Mouse (Mus musculus) liver, embryonic 15.5 days (tissue): ENCODE results near the gene Tmem214. TPM values are rescaled to one million over a fixed set of nuclear protein-coding genes. Genes with fewer than 3 reads are reported as not detected.

Experiments used
- ATAC-seq: fragments of 200-750 bp; cut with Nextera tagmentation; 2 replicates; pipeline ENCODE4 v1.8.0; 2017; ENCODE audit warnings: moderate number of reproducible peaks, mild to moderate bottlenecking, moderate library complexity; ENCODE audit not compliant: insufficient read depth
- H3K27ac ChIP-seq: fragments of 300-500 bp; sonication (generic); replicated peaks from 2 replicates; pipeline ENCODE4 v1.5.1; 2015; ENCODE audit warnings: mild to moderate bottlenecking, inconsistent platforms
- H3K27me3 ChIP-seq: fragments of 300-500 bp; sonication (generic); 2 replicates; pipeline ENCODE4 v1.6.1; 2015; ENCODE audit warnings: mild to moderate bottlenecking, inconsistent platforms
- H3K36me3 ChIP-seq: fragments of 300-500 bp; sonication (generic); replicated peaks from 2 replicates; pipeline ENCODE4 v1.6.1; 2015; ENCODE audit warnings: moderate library complexity, mild to moderate bottlenecking, inconsistent platforms
- H3K4me1 ChIP-seq: fragments of 300-500 bp; sonication (generic); replicated peaks from 2 replicates; pipeline ENCODE4 v1.6.1; 2015; ENCODE audit warnings: inconsistent platforms
- H3K4me2 ChIP-seq: fragments of 300-500 bp; sonication (generic); 2 replicates; pipeline ENCODE4 v1.6.1; 2015; ENCODE audit warnings: moderate library complexity, mild to moderate bottlenecking, inconsistent platforms
- H3K4me3 ChIP-seq: fragments of 300-500 bp; sonication (generic); replicated peaks from 2 replicates; pipeline ENCODE4 v1.5.1; 2015; ENCODE audit warnings: mild to moderate bottlenecking, inconsistent platforms
- H3K9ac ChIP-seq: fragments of 300-500 bp; sonication (generic); 2 replicates; pipeline ENCODE4 v1.6.1; 2015; ENCODE audit warnings: moderate library complexity, mild to moderate bottlenecking, inconsistent platforms
- H3K9me3 ChIP-seq: fragments of 300-500 bp; sonication (generic); replicated peaks from 2 replicates; pipeline ENCODE4 v1.6.1; 2016; ENCODE audit warnings: inconsistent platforms
- WGBS: fragments of 180-500 bp; shearing (Covaris S2); methylation state at CpG from one replicate; pipeline ENCODE4 v1.1.7; 2015; ENCODE audit warnings: mixed read lengths; ENCODE audit not compliant: insufficient replicate concordance; 5-methylcytosine and 5-hydroxymethylcytosine counted together
- polyA plus RNA-seq: library from polyadenylated mRNA; unstranded; fragments of >200 nt; fragmentation: Nextera tagmentation; extraction: Ambion mirVana; gene quantifications from 2 replicates; pipeline ENCODE4 v1.2.1, GENCODE M21; 2015

Tmem214 gene
- polyA plus RNA-seq = 42.8 and 44.0 TPM in 2 replicates

- 77% methylated on average over 3 of the region's 3 CpGs for WGBS
- no peak within 1 kb of the TSS for H3K27ac ChIP-seq
- no peaks in the 10 kb centered on the region for H3K9me3 ChIP-seq
- H3K36me3 ChIP-seq = peaks cover 18% of the 10 kb centered on the region
- ATAC-seq = no peak
- peak within 1 kb of the TSS; percentile 77 for H3K4me2 ChIP-seq
- no peak within 1 kb of the TSS; the same call in 1 of the 2 replicates for H3K4me3 ChIP-seq
- no peak within 1 kb of the TSS for H3K9ac ChIP-seq
- H3K4me1 ChIP-seq = peaks cover 24% of the 10 kb centered on the region
- no peaks in the 10 kb centered on the region for H3K27me3 ChIP-seq
Observed at GRCm38 (mm10) chr5:30867712-30868111, at the start of gene Tmem214. Gene Tmem214, plus strand, starts transcription at chr5:30868012.

GRCm38 (mm10) chr5:30818758-30819309 is 49.0 kb upstream of the Tmem214 start:
- WGBS = 63% methylated on average over 8 of the region's 8 CpGs
- H3K27me3 ChIP-seq = peaks cover 30% of the 10 kb centered on the region
- no peak overlapping the region for H3K4me3 ChIP-seq
- H3K4me1 ChIP-seq = peaks cover 13% of the 10 kb centered on the region
- H3K9me3 ChIP-seq = no peaks in the 10 kb centered on the region
- no peaks in the 10 kb centered on the region for H3K36me3 ChIP-seq
- H3K4me2 ChIP-seq = no peak overlapping the region
- no peak overlapping the region for H3K27ac ChIP-seq
- no peak for ATAC-seq
- H3K9ac ChIP-seq = no peak overlapping the region

GRCm38 (mm10) chr5:30822689-30823088 is 45.1 kb upstream of the Tmem214 start:
- Histone ChIP-seq H3K27ac (no peak overlapping the region), H3K36me3 (no peaks in the 10 kb centered on the region), H3K4me2 (no peak overlapping the region), H3K9ac (no peak overlapping the region), H3K4me1 (no peaks in the 10 kb centered on the region), H3K27me3 (no peaks in the 10 kb centered on the region), H3K9me3 (no peaks in the 10 kb centered on the region), H3K4me3 (no peak overlapping the region)
- WGBS = 58% methylated on average over 5 of the region's 5 CpGs
- ATAC-seq = no peak

- Histone ChIP-seq H3K4me2 (no peak overlapping the region), H3K4me3 (no peak overlapping the region), H3K27ac (no peak overlapping the region), H3K36me3 (no peaks in the 10 kb centered on the region), H3K4me1 (no peaks in the 10 kb centered on the region), H3K9me3 (no peaks in the 10 kb centered on the region), H3K27me3 (no peaks in the 10 kb centered on the region), H3K9ac (no peak overlapping the region)
- ATAC-seq = no peak
- 68% methylated on average over 3 of the region's 3 CpGs for WGBS
Observed at GRCm38 (mm10) chr5:30823091-30823490, 44.7 kb upstream of the Tmem214 start.

- H3K9me3 ChIP-seq = no peaks in the 10 kb centered on the region
- H3K9ac ChIP-seq = no peak overlapping the region
- H3K27ac ChIP-seq = no peak overlapping the region
- WGBS = 66% methylated on average over 11 of the region's 11 CpGs
- no peak overlapping the region for H3K4me2 ChIP-seq
- ATAC-seq = no peak
- no peak overlapping the region for H3K4me3 ChIP-seq
- no peaks in the 10 kb centered on the region for H3K27me3 ChIP-seq
- H3K4me1 ChIP-seq = no peaks in the 10 kb centered on the region
- H3K36me3 ChIP-seq = no peaks in the 10 kb centered on the region
Observed at GRCm38 (mm10) chr5:30824124-30824988, 43.5 kb upstream of the Tmem214 start.

GRCm38 (mm10) chr5:30825166-30825565 is 42.6 kb upstream of the Tmem214 start:
- no peak for ATAC-seq

GRCm38 (mm10) chr5:30825821-30826220 is 42.0 kb upstream of the Tmem214 start:
- Histone ChIP-seq H3K9me3 (no peaks in the 10 kb centered on the region), H3K4me3 (no peak overlapping the region), H3K4me2 (no peak overlapping the region), H3K4me1 (no peaks in the 10 kb centered on the region), H3K27me3 (no peaks in the 10 kb centered on the region), H3K36me3 (no peaks in the 10 kb centered on the region), H3K9ac (no peak overlapping the region), H3K27ac (no peak overlapping the region)
- WGBS = 58% methylated on average over 6 of the region's 6 CpGs
- no peak for ATAC-seq

More at GRCm38 (mm10) chr5:30825166-30825565, 42.6 kb upstream of the Tmem214 start:
- no peaks in the 10 kb centered on the region for H3K36me3 ChIP-seq
- no peak overlapping the region for H3K27ac ChIP-seq
- H3K4me2 ChIP-seq = no peak overlapping the region
- WGBS = 42% methylated on average over 10 of the region's 10 CpGs
- no peak overlapping the region for H3K4me3 ChIP-seq
- no peaks in the 10 kb centered on the region for H3K4me1 ChIP-seq
- H3K9me3 ChIP-seq = no peaks in the 10 kb centered on the region
- H3K9ac ChIP-seq = no peak overlapping the region
- H3K27me3 ChIP-seq = no peaks in the 10 kb centered on the region

- no peak overlapping the region for H3K4me3 ChIP-seq
- WGBS = 48% methylated on average over 3 of the region's 3 CpGs
- no peaks in the 10 kb centered on the region for H3K9me3 ChIP-seq
- H3K27ac ChIP-seq = no peak overlapping the region
- H3K4me1 ChIP-seq = 0 out of 2 replicates have a peak, but pooled peaks cover 8% of the 10 kb centered on the region
- no peak overlapping the region for H3K9ac ChIP-seq
- H3K36me3 ChIP-seq = no peaks in the 10 kb centered on the region
- H3K4me2 ChIP-seq = no peak overlapping the region
- H3K27me3 ChIP-seq = no peaks in the 10 kb centered on the region
- no peak for ATAC-seq
Observed at GRCm38 (mm10) chr5:30833416-30833815, 34.4 kb upstream of the Tmem214 start.

- no peaks in the 10 kb centered on the region for H3K36me3 ChIP-seq
- H3K4me2 ChIP-seq = no peak overlapping the region
- ATAC-seq = no peak
- no peak overlapping the region for H3K4me3 ChIP-seq
- H3K9me3 ChIP-seq = no peaks in the 10 kb centered on the region
- H3K27me3 ChIP-seq = no peaks in the 10 kb centered on the region
- no peak overlapping the region for H3K9ac ChIP-seq
- H3K4me1 ChIP-seq = no peaks in the 10 kb centered on the region
- H3K27ac ChIP-seq = no peak overlapping the region
- WGBS = 55% methylated on average over 2 of the region's 2 CpGs
Observed at GRCm38 (mm10) chr5:30839731-30840130, 28.1 kb upstream of the Tmem214 start.

GRCm38 (mm10) chr5:30841896-30842295 is 25.9 kb upstream of the Tmem214 start:
- Histone ChIP-seq H3K4me3 (no peak overlapping the region), H3K9me3 (no peaks in the 10 kb centered on the region), H3K9ac (no peak overlapping the region), H3K27ac (no peak overlapping the region), H3K4me2 (no peak overlapping the region), H3K4me1 (no peaks in the 10 kb centered on the region), H3K36me3 (no peaks in the 10 kb centered on the region), H3K27me3 (no peaks in the 10 kb centered on the region)
- no peak for ATAC-seq
- 36% methylated on average over 3 of the region's 3 CpGs for WGBS

GRCm38 (mm10) chr5:30849891-30850555 is 17.8 kb upstream of the Tmem214 start:
- no peaks in the 10 kb centered on the region for H3K9me3 ChIP-seq
- H3K9ac ChIP-seq = no peak overlapping the region
- 0 out of 2 replicates have a peak, but pooled peaks cover 4% of the 10 kb centered on the region for H3K4me1 ChIP-seq
- ATAC-seq = no peak
- no peak overlapping the region for H3K4me3 ChIP-seq
- no peak overlapping the region for H3K27ac ChIP-seq
- H3K36me3 ChIP-seq = no peaks in the 10 kb centered on the region
- no peak overlapping the region for H3K4me2 ChIP-seq
- 35% methylated on average over 6 of the region's 6 CpGs for WGBS
- H3K27me3 ChIP-seq = peaks cover 3% of the 10 kb centered on the region; the same call in 1 of the 2 replicates
